Mouse (Mus musculus) adrenal gland, adult 2 months (tissue): ENCODE data around the gene Ccl22. TPM values are rescaled to one million over a fixed set of nuclear protein-coding genes. Genes with fewer than 3 reads are reported as not detected.

Experiments
- DNase-seq: peaks from one replicate; pipeline ENCODE4 v3.0.0; 2021
- long read RNA-seq: library from polyadenylated mRNA; stranded (forward); transcript quantifications from one replicate; pipeline ENCODE4 v2.0.0, GENCODE M21; 2021
- polyA plus RNA-seq: library from polyadenylated mRNA; depleted of rRNA; stranded (reverse); fragments of >200 nt; gene quantifications from 2 replicates; pipeline ENCODE4 v1.2.3, GENCODE M21; 2012; rRNA removed
- total RNA-seq, 2 experiments: library from RNA; stranded (reverse); gene quantifications; 2 replicates each; pipeline ENCODE4 v1.2.3; 2021

Ccl22 gene
- total RNA-seq (not detected), polyA plus RNA-seq (0.44 and 0.55 TPM in 2 replicates)
- long read RNA-seq = 0 reads

DNA sequence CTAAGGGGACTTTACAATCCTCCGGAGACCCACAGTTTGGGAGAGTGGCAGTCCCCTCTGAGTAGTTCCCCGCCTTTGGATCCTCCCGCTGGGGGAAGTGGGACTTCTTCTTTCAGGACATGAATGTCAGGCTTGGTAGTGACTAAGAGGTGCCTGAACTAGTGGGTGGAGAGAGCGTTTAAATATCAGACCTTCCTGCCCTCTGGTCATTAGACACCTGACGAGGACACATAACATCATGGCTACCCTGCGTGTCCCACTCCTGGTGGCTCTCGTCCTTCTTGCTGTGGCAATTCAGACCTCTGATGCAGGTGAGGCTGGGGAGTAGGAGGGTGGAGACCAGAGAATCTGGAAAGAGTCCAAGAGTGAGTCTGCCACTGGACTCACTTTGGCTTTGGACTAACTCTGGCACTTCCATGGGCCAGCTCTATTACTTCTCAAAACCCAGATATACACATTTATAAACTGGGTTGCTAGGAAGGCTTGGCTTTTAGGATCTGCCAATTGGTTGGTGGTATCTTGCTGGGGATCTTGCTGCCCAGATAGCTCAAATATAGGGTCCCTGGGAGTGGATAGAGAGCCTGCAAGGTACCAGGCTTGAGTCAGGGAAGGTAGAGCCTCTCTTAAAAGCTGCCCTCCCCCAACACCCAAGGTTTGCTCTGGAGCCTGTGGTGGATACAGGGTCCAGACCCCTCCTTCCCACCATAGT lies at the start of gene Ccl22:
TSS of gene Ccl22 (plus strand) at position 115 of the 709 bp plus-strand sequence.
- DNase-seq = no peak

DNA sequence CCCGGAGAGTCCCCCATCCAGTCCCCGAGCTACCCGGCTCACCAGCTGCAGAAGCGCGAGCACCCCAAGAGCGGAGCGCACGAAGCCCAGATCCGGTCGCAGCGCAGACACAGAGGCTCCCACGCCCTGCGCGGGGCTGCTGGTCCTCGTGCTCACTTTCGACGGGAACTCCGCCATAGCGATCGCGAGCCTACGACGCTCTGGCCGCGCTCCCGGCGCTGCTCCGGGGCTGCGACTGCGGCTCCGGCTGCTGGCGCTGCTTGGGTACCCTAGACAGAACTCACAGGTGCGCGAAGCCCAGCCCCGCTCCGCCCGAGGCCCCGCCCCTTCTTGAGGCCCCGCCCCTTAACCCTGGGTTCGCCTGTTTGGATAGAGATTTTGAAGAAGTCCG lies 49.4 kb upstream of the Ccl22 start, which contains the start of gene Pllp:
TSS of gene Pllp (minus strand) at position 285 of the 391 bp plus-strand sequence.
- DNase-seq = peak; percentile 49

DNA sequence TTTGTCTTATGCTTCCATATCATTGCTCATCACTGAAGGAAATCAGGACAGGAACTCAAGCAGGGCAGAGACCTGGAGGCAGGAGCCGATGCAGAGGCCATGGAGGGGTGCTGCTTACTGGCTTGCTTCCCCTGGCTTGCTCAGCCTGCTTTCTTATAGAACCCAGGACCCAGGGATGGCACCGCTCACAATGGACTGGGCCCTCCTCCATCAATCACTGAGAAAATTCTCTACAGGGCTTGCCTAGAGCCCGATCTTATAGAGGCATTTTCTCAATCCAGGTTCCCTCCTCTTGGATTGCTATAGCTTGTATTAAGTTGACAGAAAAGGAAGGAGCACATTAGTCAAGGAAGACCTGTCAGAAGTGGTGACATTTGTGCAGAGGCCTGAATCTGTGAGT lies 48.8 kb upstream of the Ccl22 start:
- DNase-seq = no peak

DNA sequence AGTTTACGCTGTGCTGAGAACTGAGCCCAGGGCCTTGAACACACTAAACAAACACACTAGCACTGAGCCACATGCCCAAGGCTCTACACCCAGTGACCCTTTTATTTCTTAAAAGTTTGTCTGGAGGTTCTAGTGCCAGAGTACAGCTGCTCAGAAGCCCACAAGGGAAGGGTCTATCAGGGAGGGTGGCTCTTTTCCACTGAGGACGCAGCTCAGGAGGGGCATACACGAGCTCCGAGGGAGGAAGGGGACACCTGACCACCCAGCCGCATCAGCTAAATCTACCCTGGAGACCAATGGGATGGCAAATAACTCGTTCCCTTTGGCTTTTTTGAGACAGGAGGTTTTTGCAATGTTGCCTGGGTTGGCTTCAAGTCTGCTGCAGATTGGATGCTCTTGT lies 47.4 kb upstream of the Ccl22 start:
- no peak for DNase-seq

DNA sequence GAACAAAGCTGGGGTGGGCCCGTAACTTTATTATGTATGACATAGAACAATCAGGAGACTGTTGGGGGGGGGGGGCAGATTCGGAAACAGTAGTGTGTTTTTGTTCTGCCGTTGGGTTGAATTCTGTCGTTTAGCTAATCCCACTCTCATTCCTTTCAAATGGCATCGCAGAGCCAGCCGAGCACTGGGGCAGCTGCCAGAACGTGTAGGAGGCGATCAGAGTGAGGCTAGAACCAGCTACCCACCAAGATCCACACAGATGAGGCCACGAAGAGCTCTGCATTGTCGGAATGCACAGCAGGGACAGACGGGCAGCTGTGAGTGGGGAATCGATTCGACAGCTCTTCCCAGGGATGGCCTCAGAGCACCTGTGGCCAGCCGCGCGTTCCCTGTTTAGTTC lies 46.0 kb upstream of the Ccl22 start:
- DNase-seq = no peak

DNA sequence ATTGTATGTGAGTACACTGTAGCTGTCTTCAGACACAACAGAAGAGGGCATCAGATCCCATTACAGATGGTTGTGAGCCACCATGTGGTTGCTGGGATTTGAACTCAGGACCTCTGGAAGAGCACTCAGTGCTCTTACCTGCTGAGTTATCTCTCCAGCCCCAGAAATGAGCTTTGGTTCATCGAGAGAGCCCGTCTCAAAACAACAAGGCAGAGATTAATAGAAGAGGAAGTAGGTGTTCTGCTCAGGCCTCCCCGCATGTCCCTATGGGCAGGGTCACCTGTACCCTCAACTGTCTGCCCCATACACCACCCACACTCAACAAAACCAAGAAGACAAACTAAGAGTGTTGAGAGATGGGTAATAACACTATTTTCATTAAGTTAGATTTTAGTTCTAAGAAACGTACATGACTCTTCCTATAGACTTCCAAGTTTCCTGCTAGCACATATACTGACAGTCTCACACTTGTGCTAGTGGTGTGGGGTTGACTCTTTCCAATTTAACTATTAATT lies 44.9 kb upstream of the Ccl22 start:
- no peak for DNase-seq

DNA sequence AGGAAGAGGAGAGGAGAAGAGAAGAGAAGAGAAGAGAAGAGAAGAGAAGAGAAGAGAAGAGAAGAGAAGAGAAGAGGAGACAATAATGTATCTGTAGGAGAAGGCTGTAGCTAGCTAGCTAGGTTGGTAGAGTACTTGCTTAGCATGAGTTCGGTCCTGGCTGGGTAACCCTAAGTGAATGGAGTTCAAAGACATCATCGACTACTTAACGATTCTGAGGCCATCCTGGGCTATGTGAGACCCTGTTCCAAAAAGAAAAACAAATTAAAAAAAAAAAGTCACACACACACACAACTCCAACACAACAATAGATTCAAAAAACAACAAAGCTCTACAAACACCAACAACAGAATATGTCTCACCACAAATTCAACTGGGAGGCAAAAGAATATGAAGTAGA lies 43.2 kb upstream of the Ccl22 start:
- DNase-seq = no peak

DNA sequence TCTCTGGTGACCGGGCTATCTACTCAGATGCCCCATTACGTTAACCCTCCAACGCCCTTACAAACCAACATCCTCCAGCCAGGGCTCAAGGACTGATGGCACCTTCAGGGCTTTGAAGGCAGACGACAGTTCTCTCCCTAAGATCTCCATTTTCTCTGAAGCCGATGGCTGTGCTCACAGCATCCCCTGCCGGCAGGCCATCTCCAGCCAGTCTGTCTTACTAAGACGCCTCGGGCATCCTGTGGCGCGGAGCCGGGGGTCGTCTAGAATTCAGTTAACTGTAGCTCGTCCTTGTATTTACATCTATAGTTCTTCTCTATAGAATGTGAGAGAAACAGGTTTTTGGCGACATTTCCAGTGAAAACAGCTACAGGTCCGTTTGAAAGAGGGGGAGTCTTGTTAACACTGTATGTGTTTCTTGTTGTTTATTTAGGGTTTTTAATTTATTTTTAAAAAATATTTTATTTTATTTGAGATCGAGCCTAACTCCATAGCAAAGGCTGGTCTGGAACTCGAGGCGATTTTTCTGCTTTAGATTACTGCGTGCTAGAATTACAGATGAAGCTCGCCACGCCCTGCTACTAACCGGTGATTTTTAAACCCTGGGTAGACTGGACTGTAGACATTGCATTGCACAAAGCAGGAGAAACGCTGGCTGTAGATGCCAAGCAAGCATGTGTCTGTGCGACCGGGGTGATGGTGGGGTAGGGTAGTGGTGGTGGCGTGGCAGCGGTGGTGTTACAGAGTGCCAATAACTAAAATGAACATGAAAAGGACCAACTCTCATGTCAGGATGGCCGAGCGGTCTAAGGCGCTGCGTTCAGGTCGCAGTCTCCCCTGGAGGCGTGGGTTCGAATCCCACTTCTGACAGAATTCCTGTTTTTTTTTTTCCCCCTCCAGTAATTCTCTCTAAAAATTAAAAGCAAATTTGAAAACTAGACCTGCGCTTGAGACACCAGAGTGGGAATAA lies 42.3 kb upstream of the Ccl22 start:
- DNase-seq = peak; percentile 89

DNA sequence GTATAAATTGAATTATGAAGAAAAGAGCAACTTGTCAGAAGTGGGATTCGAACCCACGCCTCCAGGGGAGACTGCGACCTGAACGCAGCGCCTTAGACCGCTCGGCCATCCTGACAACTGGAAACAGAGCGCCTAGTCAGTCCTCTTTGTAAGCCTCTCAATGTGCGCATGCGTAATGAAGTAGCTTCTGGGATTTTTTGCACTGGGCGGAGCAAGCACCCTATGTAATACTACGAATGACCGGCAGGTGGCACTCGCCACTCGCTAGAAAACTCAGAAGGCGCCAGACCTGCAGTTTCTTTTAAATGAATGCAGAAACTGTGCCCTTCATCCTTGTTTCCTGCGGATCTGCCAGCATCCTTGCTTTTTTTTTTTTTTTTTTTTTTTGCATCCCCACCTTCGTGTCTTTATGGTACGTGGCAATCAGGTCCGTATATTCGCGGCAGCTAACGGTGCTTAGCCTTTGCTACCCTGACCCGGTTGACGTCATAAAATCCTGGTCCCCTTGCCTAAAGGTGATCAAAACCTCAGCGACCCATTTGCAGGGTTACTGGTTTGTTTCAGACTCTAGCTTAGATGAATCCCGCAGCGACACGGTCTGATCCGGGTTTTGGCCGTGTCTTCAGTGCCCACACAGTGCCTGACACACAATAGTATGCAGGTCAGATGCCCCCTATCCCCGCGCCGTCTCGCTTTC lies 41.3 kb upstream of the Ccl22 start:
- DNase-seq = peak; percentile 95

DNA sequence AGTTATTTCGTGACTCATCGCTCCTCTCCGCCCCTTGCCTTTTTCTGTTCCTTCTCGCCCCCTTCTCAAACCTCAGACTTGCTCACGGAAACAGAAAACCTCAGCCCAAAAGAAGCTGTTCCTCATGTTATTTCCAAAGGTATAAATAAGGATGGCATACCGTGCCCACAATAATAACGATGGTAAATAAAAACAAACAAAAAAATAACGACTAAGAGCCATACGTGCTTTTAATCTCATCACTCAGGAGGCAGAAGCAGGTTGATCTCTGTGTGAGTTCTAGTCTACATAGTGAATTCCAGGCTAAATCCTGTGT lies 40.8 kb upstream of the Ccl22 start:
- no peak for DNase-seq

DNA sequence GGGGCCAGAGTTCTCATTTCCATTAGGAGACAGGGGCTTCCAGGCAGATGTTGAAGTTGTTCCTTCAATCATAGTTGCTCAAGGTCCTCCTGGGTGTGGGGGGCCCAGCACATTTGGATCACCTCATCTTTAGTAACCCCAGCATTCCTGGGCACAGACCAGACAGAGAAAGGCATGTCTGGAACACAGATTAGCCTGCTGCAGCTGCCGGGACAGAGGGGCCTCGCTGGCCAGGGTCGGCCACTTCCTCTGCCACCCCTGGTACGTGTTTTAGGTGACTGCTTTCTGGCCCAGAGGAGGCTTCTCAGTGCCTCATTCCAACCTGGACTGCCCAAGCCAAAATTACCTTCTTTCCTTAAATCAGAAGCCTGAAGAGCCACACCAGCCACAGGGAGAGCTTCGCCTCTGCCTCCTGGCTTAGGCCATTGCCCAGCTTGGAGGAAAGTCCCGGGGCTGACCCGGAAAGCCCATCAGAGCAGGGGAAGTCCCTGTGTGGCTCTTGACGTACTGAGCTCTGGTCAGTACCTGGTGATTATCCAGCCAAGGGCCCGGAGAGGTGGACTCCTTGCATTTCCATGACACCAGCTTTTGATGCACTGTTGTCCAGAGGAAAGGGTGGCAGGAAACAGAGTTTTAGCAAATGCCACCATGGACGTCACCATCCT lies 39.7 kb upstream of the Ccl22 start:
- no peak for DNase-seq

DNA sequence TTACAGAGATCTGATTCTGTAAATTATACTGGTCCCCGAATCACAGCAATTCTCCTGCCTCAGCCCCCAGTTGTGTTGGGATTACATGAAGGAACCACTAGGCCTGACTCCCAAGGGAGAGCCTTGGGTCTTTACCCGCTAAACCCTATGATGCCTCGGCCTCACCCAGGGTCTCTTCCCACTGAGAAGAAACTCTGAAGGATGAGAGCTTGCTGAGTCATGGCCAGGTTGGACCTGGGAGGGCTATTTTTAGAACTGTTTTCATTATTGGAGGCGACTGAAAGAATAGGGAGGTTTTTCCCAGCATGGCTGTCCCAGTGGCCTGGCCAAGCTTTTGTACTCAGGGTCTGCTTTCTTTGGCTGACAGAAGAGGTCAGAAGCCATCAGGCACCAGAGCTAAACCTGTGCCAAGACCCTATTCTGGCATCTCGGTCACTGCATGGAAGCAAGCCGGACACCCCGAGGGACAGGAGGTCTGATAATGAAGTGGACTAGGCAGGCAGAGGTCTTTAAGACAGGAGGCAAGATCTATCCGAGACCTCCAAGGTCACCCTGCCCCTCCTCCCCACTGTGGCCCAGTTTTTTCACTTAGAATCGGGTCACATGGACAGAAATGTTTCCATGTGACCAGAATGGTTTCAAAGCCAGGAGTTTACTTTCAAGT lies 38.5 kb upstream of the Ccl22 start:
- DNase-seq = peak; percentile 78

DNA sequence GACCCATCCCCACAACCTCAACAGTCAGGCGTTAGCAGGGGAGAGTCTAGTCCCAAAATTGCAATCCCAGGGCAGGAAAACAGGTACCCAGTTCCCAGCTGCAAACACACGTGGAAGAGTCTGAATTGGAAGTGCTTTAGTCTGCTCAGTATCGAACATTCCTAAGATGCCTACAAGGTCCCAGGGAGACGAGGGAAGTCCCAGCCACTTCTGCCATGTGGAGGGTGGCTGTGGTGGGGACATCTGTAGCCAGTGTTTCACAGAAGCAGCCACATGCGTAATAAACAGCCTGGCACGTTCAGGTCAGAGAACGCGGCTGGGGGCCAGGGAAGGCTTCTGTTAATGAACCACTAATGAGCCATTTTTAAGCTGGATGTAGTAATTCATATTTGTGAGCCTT lies 35.1 kb upstream of the Ccl22 start:
- DNase-seq = no peak

DNA sequence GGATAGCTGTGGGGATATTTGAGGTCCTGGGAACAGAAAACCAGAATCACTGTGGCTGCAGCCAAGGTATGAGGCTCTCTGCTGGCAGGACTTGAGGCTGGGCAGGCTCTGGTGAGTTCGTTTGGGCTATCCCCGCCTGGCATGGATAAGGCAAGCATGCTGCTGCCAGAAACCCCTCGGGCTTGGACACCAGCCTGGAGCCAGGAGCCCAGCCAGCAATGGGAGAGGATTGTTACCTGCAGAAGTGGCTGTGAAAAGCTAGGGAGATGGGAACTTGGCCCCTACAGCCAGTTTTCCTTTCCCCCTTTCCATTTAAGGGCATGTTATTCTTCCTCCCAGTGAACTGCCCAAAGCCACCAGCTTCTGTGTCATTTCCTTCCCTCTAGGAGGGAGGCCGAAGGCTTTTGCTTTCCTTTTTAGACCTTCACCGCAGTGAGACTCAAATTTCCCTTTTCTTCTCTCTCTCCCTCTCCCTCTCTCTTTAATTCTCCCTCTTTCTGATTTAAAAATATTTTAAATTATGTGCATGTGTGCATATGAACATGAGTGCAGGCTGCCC lies 34.2 kb upstream of the Ccl22 start:
- DNase-seq = peak; percentile 18

DNA sequence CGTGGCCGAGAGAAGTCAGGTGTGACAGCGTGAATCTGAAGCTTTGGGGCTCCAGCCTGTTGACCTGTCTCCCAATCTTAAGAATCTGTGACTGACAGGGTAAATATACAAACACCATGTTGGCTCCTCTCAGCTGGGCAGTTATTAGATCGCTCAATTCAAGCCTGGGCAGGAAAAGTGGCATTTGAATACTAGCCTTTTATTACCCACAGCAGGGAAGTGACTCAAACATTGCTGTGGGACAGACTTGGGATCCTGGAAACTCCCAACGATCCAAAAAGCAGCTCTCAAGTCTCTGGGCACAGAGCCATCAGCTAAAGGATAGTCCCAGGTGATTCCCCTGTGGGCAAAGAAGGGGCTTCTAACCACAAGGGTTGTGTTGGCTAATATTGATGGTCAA lies 30.8 kb upstream of the Ccl22 start:
- DNase-seq = no peak

DNA sequence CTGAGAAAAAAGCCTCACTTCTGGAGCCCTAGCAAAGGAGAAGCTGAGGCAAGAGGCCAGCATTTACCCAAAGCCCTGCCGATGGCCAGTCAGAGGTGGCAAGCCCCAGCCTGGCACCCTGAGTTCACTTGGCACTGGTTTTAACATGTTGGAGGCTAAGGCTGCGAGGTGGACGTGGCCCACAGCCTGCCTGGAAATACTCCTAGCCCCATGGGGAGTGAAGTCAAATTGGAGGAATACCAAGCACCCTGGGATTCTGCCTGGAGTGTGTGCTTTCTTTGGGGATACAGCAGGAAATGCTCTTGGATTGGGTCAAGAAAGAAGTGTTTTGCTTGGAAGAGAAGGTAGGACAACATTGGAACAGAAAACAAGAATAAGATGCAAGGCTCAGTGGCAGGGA lies 29.5 kb upstream of the Ccl22 start:
- DNase-seq = peak; percentile 28

DNA sequence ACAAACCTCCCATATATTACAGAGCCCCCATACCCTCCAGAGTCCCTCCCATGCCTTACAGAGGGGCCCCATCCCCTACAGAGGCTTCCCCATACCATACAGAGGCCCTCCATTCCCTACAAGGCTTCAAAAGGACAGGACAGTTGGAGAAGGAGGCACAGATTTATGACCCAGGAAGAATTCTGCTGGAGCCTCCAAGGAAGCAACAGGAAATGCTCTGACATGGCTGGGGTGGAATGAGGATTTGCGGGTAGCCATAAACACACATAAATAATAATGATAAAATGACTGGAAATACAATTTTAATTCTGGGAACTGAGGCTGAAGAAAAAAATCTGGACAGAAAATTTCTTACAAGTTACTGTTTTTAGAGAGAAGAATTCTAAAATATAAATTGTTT lies 28.5 kb upstream of the Ccl22 start:
- DNase-seq = no peak

DNA sequence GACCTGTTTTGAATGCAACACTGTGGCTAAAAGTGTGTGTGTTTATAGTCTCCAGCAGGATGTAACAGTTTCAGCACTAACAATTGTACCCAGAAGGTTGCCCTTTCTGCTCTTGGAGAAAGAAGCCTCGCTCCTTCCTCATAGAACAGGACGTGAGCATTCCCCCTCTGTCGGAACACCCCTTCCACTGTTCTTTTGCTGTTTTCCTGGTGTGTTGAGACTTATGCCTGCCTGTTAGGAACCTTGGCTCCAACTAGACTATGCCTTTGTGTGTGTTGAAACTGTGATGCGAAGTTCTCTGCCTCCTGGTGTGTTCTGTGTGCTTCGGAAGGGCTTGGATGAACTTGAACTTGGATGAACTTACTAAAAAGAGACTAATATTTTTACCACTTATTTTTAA lies 19.4 kb upstream of the Ccl22 start:
- DNase-seq = no peak

DNA sequence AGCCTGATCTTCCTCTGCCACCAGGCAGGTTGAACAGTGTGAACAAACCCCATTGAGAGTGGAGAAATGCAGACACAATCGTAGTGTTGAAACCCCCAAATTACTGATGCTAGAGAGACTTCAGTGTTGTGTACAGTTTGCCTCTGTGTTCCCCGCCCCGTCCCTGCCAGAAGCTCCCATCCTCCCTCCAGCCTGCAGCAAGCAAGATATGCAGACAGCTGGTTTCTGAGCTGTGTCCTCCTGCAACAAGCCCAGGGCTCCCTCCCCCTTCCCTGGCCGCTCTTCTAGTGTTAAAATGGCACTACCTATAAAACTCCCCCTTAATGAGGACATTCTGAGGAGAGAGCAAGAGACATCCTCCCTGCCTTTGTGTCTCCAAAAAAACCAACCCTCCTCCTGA lies 16.1 kb upstream of the Ccl22 start:
- DNase-seq = no peak

DNA sequence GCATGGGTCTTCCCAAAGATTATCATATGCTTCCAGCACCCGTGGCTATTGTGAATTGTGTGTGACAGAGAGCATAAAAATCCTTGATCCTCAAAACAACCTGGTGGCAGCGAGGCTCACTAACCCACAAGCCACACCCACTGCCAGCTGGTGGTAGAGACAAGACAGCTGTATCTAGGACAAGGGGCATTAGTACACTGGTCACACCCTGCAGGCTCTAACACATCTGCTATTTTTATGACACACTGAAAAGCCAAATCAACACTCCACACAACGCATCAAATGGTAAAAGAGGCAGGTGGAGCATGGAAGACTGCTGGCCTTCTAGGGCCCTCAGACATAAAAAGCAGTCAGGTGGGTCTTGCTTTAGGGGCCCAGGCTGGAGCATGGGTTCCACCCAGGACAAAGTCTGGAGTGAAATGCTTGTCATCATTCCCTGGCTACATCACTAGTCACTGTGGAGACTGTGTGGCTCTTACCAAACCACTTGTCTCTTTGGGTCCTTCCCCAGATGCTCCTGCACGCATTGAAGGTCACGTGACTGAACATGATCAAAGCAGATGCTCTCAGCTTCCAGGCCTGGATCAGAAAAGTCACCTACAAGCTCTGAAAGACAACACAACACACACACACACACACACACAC lies 11.4 kb upstream of the Ccl22 start:
- no peak for DNase-seq
